Mouse (Mus musculus) G1E (cell line): ENCODE results near the gene G2e3. TPM values are rescaled to one million over a fixed set of nuclear protein-coding genes. Genes with fewer than 3 reads are reported as not detected.

ENCODE experiments used
- ATAC-seq: 2 replicates; pipeline ENCODE4 v1.8.0; 2016; ENCODE audit warnings: mild to moderate bottlenecking; ENCODE audit not compliant: insufficient number of reproducible peaks, poor library complexity, low FRiP score, severe bottlenecking; ENCODE audit errors: extremely low read depth
- DNase-seq: peaks from one replicate; pipeline ENCODE4 v3.0.0; 2012; ENCODE audit warnings: low spot score
- H3K27me3 ChIP-seq: 2 replicates; pipeline ENCODE4 v1.6.1; 2012; ENCODE audit warnings: mild to moderate bottlenecking, low read length, inconsistent platforms; ENCODE audit not compliant: insufficient read depth
- H3K36me3 ChIP-seq: replicated peaks from 2 replicates; pipeline ENCODE3; 2012; ENCODE audit warnings: mild to moderate bottlenecking, inconsistent platforms
- H3K4me1 ChIP-seq: 2 replicates; pipeline ENCODE4 v1.6.1; 2012; ENCODE audit warnings: low read depth, low read length, inconsistent platforms, mixed read lengths; ENCODE audit not compliant: insufficient read depth
- H3K4me3 ChIP-seq: 2 replicates; pipeline ENCODE4 v1.5.1; 2012; ENCODE audit warnings: low read depth, mild to moderate bottlenecking, inconsistent platforms, low read length, moderate library complexity, mixed read lengths
- H3K9me3 ChIP-seq: replicated peaks from 2 replicates; pipeline ENCODE4 v1.6.1; 2012; ENCODE audit warnings: inconsistent platforms
- CTCF ChIP-seq: IDR thresholded peaks from 2 replicates; pipeline ENCODE4 v1.5.1; 2012; ENCODE audit warnings: low read depth, low read length, inconsistent platforms, mixed read lengths
- GATA1 ChIP-seq: IDR thresholded peaks from 2 replicates; pipeline ENCODE4 v1.6.1; 2012; ENCODE audit warnings: borderline replicate concordance, low read length, inconsistent platforms, mixed read lengths
- GATA2 ChIP-seq: IDR thresholded peaks from 2 replicates; pipeline ENCODE4 v1.6.1; 2012; ENCODE audit warnings: low read depth, low read length, inconsistent platforms, borderline replicate concordance
- POLR2AphosphoS5 ChIP-seq: IDR thresholded peaks from 2 replicates; pipeline ENCODE4 v1.6.1; 2012; ENCODE audit warnings: low read depth, low read length, inconsistent platforms; ENCODE audit not compliant: insufficient replicate concordance
- TAL1 ChIP-seq: conservative IDR thresholded peaks from 2 replicates; pipeline ENCODE4 v1.6.1; 2012; ENCODE audit warnings: low read depth, low read length, inconsistent platforms, mixed read lengths
- polyA plus RNA-seq: library from polyadenylated mRNA; stranded (reverse); fragments of >175 nt; gene quantifications from 2 replicates; pipeline ENCODE4 v1.2.3, GENCODE M21; 2012
- total RNA-seq, 2 experiments: library from RNA; stranded (forward) in 1 of 2; stranded (reverse) in 1 of 2; fragments of 200-1000 nt in 1 of 2; fragments of >200 nt in 1 of 2; fragmentation: Nextera tagmentation in 1 of 2; gene quantifications; 2 replicates each; pipeline ENCODE4 v1.2.3; 2014 to 2017

The G2e3 gene
- total and polyA plus RNA-seq, 3 experiments: 6.3 to 114 (median 50.5) TPM

- DNase-seq: no peak
- peaks cover 12% of the 10 kb centered on the region for H3K4me1 ChIP-seq
- H3K36me3 ChIP-seq: peaks cover 82% of the 10 kb centered on the region
- no peaks in the 10 kb centered on the region for H3K27me3 ChIP-seq
- ATAC-seq: no peak
- H3K9me3 ChIP-seq: no peaks in the 10 kb centered on the region
- TF ChIP-seq GATA2: no peak
- TF ChIP-seq POLR2AphosphoS5: no peak
- no peak for TF ChIP-seq CTCF
- TF ChIP-seq TAL1: no peak
- no peak for TF ChIP-seq GATA1
- H3K4me3 ChIP-seq: no peak overlapping the region
These were observed 52.0 kb downstream of the G2e3 start for GRCm38 (mm10) chr12:51399871-51400270.

- peaks cover 12% of the 10 kb centered on the region for H3K4me1 ChIP-seq
- H3K4me3 ChIP-seq: no peak overlapping the region
- H3K36me3 ChIP-seq: peaks cover 76% of the 10 kb centered on the region
- ATAC-seq (0 out of 2 replicates have a peak, but pooled peaks have one; percentile 47), DNase-seq (peak; percentile 6)
- no peaks in the 10 kb centered on the region for H3K9me3 ChIP-seq
- no peak for TF ChIP-seq GATA2
- TF ChIP-seq CTCF: no peak
- no peak for TF ChIP-seq GATA1
- no peak for TF ChIP-seq TAL1
- no peak for TF ChIP-seq POLR2AphosphoS5
- no peaks in the 10 kb centered on the region for H3K27me3 ChIP-seq
These were observed 54.3 kb downstream of the G2e3 start for GRCm38 (mm10) chr12:51402060-51402698.

- H3K27me3 ChIP-seq: no peaks in the 10 kb centered on the region
- H3K9me3 ChIP-seq: no peaks in the 10 kb centered on the region
- TF ChIP-seq CTCF: no peak
- TF ChIP-seq GATA1: no peak
- TF ChIP-seq GATA2: no peak
- TF ChIP-seq TAL1: no peak
- TF ChIP-seq POLR2AphosphoS5: no peak
- H3K36me3 ChIP-seq: peaks cover 70% of the 10 kb centered on the region
- no peak for ATAC-seq
- peaks cover 12% of the 10 kb centered on the region for H3K4me1 ChIP-seq
- no peak overlapping the region for H3K4me3 ChIP-seq
- DNase-seq: no peak
These were observed 56.2 kb downstream of the G2e3 start for GRCm38 (mm10) chr12:51403987-51404586.

GRCm38 (mm10) chr12:51411362-51411761, 63.5 kb downstream of the G2e3 start:
- no peak for DNase-seq
- Histone ChIP-seq H3K27me3 (no peaks in the 10 kb centered on the region), H3K9me3 (no peaks in the 10 kb centered on the region), H3K4me3 (no peak overlapping the region), H3K4me1 (peaks cover 7% of the 10 kb centered on the region), H3K36me3 (peaks cover 54% of the 10 kb centered on the region)
- no peak for TF ChIP-seq GATA1
- TF ChIP-seq TAL1: no peak
- no peak for TF ChIP-seq GATA2
- TF ChIP-seq CTCF: no peak
- no peak for TF ChIP-seq POLR2AphosphoS5
- ATAC-seq: 0 out of 2 replicates have a peak, but pooled peaks have one; percentile 43

Other genes starting within 250 kb of the G2e3 start
- 115 and 120 TPM in 2 replicates for gene Scfd1, start 29.4 kb downstream of the G2e3 start, total RNA-seq (2014; fragmentation: Nextera tagmentation)
- gene Scfd1, start 29.4 kb downstream of the G2e3 start, total RNA-seq (2017): 130 and 136 TPM in 2 replicates
- gene Scfd1, start 29.4 kb downstream of the G2e3 start, polyA plus RNA-seq: 1.9 and 2.7 TPM in 2 replicates
- not detected in 2 replicates for gene Coch, start 245.3 kb downstream of the G2e3 start, total RNA-seq (2014; fragmentation: Nextera tagmentation)
- not detected in 2 replicates for gene Coch, start 245.3 kb downstream of the G2e3 start, total RNA-seq (2017)
- gene Coch, start 245.3 kb downstream of the G2e3 start, polyA plus RNA-seq: not detected in 2 replicates